Mouse (Mus musculus): Measurements from ENCODE around the gene Synrg. TPM values are rescaled to one million over a fixed set of nuclear protein-coding genes. Genes with fewer than 3 reads are reported as not detected.

Gene Synrg
- 5.3 and 5.4 TPM in 2 replicates for polyA plus RNA-seq (2015; fragmentation: Nextera tagmentation; extraction: Ambion mirVana)

- no peaks in the 10 kb centered on the region for H3K27me3 ChIP-seq (ENCODE audit: control insufficient read depth, insufficient read depth, low read depth, low read length)
- H3K4me1 ChIP-seq (ENCODE audit: control insufficient read depth, low read depth, low read length) = peaks cover 14% of the 10 kb centered on the region
- H3K4me3 ChIP-seq (ENCODE audit: low read depth, low read length) = peak within 1 kb of the TSS; percentile 75
- peaks cover 13% of the 10 kb centered on the region for H3K36me3 ChIP-seq (ENCODE audit: control insufficient read depth, insufficient read depth)
- no peaks in the 10 kb centered on the region for H3K9me3 ChIP-seq (replicated peaks; ENCODE audit: control insufficient read depth, low read length)
- peak; percentile 95 for ATAC-seq (ENCODE audit: low read depth)
- peak within 1 kb of the TSS; percentile 57 for H3K27ac ChIP-seq (ENCODE audit: low read length)
- peak within 1 kb of the TSS; percentile 83 for H3K4me2 ChIP-seq (ENCODE audit: low read depth, low read length)
- 1% methylated on average over 60 of the region's 76 CpGs for WGBS (ENCODE audit: insufficient replicate concordance)
- H3K9ac ChIP-seq (ENCODE audit: low read depth, low read length) = peak within 1 kb of the TSS; percentile 82
Observed at GRCm38 (mm10) chr11:83963991-83964921, at the start of gene Synrg. Gene Synrg (plus strand): TSS chr11:83964428.

GRCm38 (mm10) chr11:83914501-83914900, 49.7 kb upstream of the Synrg start:
- H3K27ac ChIP-seq (ENCODE audit: low read length) = peak overlapping the region; percentile 29
- H3K36me3 ChIP-seq (ENCODE audit: control insufficient read depth, insufficient read depth) = no peaks in the 10 kb centered on the region
- H3K4me2 ChIP-seq (ENCODE audit: low read depth, low read length) = no peak overlapping the region
- H3K9me3 ChIP-seq (replicated peaks; ENCODE audit: control insufficient read depth, low read length) = no peaks in the 10 kb centered on the region
- H3K4me3 ChIP-seq (ENCODE audit: low read depth, low read length) = no peak overlapping the region
- H3K4me1 ChIP-seq (ENCODE audit: control insufficient read depth, low read depth, low read length) = no peaks in the 10 kb centered on the region
- H3K9ac ChIP-seq (ENCODE audit: low read depth, low read length) = no peak overlapping the region
- peak; percentile 61; the same call in 1 of the 2 replicates for ATAC-seq (ENCODE audit: low read depth)
- H3K27me3 ChIP-seq (ENCODE audit: control insufficient read depth, insufficient read depth, low read depth, low read length) = no peaks in the 10 kb centered on the region
- 50% methylated on average over 4 of the region's 4 CpGs for WGBS (ENCODE audit: insufficient replicate concordance)

- no peak overlapping the region for H3K4me3 ChIP-seq (ENCODE audit: low read depth, low read length)
- H3K4me1 ChIP-seq (ENCODE audit: control insufficient read depth, low read depth, low read length) = no peaks in the 10 kb centered on the region
- no peak overlapping the region for H3K27ac ChIP-seq (ENCODE audit: low read length)
- H3K4me2 ChIP-seq (ENCODE audit: low read depth, low read length) = no peak overlapping the region
- WGBS (ENCODE audit: insufficient replicate concordance) = 43% methylated on average over 2 of the region's 2 CpGs
- H3K27me3 ChIP-seq (ENCODE audit: control insufficient read depth, insufficient read depth, low read depth, low read length) = no peaks in the 10 kb centered on the region
- H3K36me3 ChIP-seq (ENCODE audit: control insufficient read depth, insufficient read depth) = no peaks in the 10 kb centered on the region
- peak; percentile 41; the same call in 1 of the 2 replicates for ATAC-seq (ENCODE audit: low read depth)
- H3K9me3 ChIP-seq (replicated peaks; ENCODE audit: control insufficient read depth, low read length) = no peaks in the 10 kb centered on the region
- H3K9ac ChIP-seq (ENCODE audit: low read depth, low read length) = no peak overlapping the region
Observed at GRCm38 (mm10) chr11:83922600-83922999, 41.6 kb upstream of the Synrg start.

DNA sequence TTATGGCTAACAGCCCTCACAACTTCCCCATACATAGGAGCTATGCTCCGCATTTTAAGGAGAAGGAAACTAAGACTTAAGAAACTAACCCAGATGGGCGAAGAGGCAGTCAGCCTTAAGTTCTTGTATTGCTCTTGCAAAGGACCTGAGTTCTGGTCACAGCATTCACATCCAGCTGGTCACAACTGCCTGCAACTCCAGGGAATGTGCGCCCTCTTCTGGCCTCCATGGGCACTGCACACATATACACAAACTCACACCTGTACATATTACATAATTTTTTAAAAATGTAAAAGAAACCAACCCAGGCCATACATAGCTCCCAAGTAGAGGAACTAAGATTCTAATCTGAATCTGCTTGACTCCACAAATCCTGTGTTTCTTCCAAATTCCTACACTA, 37.1 kb upstream of the Synrg start:
- Histone ChIP-seq H3K4me3 (ENCODE audit: low read depth, low read length) (no peak overlapping the region), H3K9ac (ENCODE audit: low read depth, low read length) (no peak overlapping the region), H3K36me3 (ENCODE audit: control insufficient read depth, insufficient read depth) (no peaks in the 10 kb centered on the region), H3K4me2 (ENCODE audit: low read depth, low read length) (no peak overlapping the region), H3K9me3 (replicated peaks; ENCODE audit: control insufficient read depth, low read length) (no peaks in the 10 kb centered on the region), H3K27ac (ENCODE audit: low read length) (no peak overlapping the region), H3K4me1 (ENCODE audit: control insufficient read depth, low read depth, low read length) (no peaks in the 10 kb centered on the region), H3K27me3 (ENCODE audit: control insufficient read depth, insufficient read depth, low read depth, low read length) (no peaks in the 10 kb centered on the region)
- ATAC-seq (ENCODE audit: low read depth) = no peak
- 36% methylated on average over 3 of the region's 3 CpGs for WGBS (ENCODE audit: insufficient replicate concordance)

DNA sequence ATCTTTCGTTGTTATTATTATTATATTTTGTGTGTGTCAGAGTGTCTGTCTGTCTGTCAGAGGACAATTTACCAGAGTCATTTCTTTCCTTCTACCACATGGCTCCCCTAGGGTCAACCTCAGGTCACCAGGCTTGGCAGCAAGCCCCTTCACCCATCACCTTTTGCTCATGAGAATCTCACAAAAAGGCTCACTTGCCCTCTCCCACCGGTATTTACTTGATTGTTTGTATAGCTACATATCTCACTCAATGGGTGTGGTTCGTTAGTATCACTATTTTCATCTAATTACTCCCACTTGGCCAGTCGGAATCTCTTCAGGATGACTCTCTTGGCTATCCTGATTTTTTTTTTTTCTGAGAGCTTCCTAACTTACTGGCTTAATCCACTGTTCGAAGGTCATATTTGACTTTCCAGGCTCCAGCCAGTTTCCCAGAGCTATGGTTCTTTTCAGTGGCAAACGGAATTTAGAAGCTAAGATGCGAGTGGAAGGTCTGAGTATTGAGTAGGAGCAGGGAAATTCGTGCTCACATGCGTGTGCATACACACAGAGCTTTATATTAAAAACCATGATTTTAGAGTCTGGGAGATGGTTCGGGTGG, 31.6 kb upstream of the Synrg start:
- H3K9ac ChIP-seq (ENCODE audit: low read depth, low read length) = no peak overlapping the region
- no peak for ATAC-seq (ENCODE audit: low read depth)
- H3K4me2 ChIP-seq (ENCODE audit: low read depth, low read length) = no peak overlapping the region
- no peaks in the 10 kb centered on the region for H3K36me3 ChIP-seq (ENCODE audit: control insufficient read depth, insufficient read depth)
- no peak overlapping the region for H3K4me3 ChIP-seq (ENCODE audit: low read depth, low read length)
- H3K4me1 ChIP-seq (ENCODE audit: control insufficient read depth, low read depth, low read length) = no peaks in the 10 kb centered on the region
- H3K9me3 ChIP-seq (replicated peaks; ENCODE audit: control insufficient read depth, low read length) = no peaks in the 10 kb centered on the region
- no peak overlapping the region for H3K27ac ChIP-seq (ENCODE audit: low read length)
- 46% methylated on average over 10 of the region's 10 CpGs for WGBS (ENCODE audit: insufficient replicate concordance)
- H3K27me3 ChIP-seq (ENCODE audit: control insufficient read depth, insufficient read depth, low read depth, low read length) = no peaks in the 10 kb centered on the region

- Histone ChIP-seq H3K4me1 (ENCODE audit: control insufficient read depth, low read depth, low read length) (no peaks in the 10 kb centered on the region), H3K9ac (ENCODE audit: low read depth, low read length) (no peak overlapping the region), H3K36me3 (ENCODE audit: control insufficient read depth, insufficient read depth) (no peaks in the 10 kb centered on the region), H3K4me3 (ENCODE audit: low read depth, low read length) (no peak overlapping the region), H3K27me3 (ENCODE audit: control insufficient read depth, insufficient read depth, low read depth, low read length) (no peaks in the 10 kb centered on the region), H3K27ac (ENCODE audit: low read length) (no peak overlapping the region), H3K9me3 (replicated peaks; ENCODE audit: control insufficient read depth, low read length) (no peaks in the 10 kb centered on the region), H3K4me2 (ENCODE audit: low read depth, low read length) (no peak overlapping the region)
- no peak for ATAC-seq (ENCODE audit: low read depth)
- 72% methylated on average over 4 of the region's 4 CpGs for WGBS (ENCODE audit: insufficient replicate concordance)
Observed at GRCm38 (mm10) chr11:83933376-83933775, 30.9 kb upstream of the Synrg start.

DNA sequence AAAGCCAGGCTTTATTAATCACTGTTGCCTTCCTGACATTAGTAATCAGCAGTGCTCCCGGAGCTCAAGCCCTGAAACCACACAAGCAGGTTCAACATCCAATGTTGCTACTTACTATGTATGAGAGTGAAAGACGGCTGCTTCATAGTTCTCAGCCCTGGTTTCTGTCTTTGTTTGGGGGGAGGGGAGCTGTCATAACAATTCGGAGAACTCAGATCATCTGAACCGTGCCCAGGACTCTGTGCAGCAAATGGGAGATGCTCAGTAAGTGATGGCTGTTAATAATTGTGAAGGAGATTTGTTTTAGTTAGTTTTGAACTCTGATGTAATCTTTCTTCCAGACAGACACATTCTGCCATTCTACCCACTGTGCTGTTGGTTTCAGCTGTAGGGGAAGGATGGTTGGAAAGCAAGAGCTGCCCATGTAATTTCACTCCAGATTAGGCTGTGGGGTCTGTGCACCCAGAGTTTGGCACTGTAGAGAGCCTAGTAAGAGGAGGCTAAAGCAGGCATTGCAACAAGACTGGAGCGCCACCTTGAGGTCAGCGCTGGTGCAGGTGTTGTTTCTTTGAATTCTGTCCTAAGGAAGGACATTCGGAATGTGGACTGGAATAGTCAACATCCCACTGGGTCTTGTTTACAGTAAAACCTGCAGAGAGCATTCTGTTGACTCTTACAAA, 28.1 kb upstream of the Synrg start:
- Histone ChIP-seq H3K4me1 (ENCODE audit: control insufficient read depth, low read depth, low read length) (no peaks in the 10 kb centered on the region), H3K36me3 (ENCODE audit: control insufficient read depth, insufficient read depth) (no peaks in the 10 kb centered on the region), H3K27me3 (ENCODE audit: control insufficient read depth, insufficient read depth, low read depth, low read length) (no peaks in the 10 kb centered on the region), H3K27ac (ENCODE audit: low read length) (no peak overlapping the region), H3K9ac (ENCODE audit: low read depth, low read length) (no peak overlapping the region), H3K4me2 (ENCODE audit: low read depth, low read length) (no peak overlapping the region), H3K4me3 (ENCODE audit: low read depth, low read length) (no peak overlapping the region), H3K9me3 (replicated peaks; ENCODE audit: control insufficient read depth, low read length) (no peaks in the 10 kb centered on the region)
- no peak for ATAC-seq (ENCODE audit: low read depth)
- WGBS (ENCODE audit: insufficient replicate concordance) = 16% methylated on average over 7 of the region's 7 CpGs

DNA sequence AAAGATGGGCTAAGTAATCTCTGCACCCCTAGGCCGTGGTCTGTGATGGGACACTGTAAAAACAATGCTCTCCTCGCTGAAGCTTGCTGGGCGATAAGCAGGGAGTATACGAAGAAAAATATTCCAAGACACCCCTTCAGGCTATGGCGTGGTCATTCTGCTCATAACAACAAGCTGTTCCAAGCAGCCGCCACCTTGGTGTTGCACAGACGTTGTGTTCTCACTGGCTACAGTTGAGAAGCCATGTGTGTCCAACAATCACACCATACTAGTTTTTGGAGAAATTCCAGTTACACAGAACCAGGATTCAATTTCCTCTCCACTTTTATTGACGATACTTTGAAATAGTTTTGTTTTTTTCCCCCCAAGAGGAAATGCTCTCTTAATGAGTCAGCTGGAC, 25.7 kb upstream of the Synrg start:
- no peak for ATAC-seq (ENCODE audit: low read depth)
- peaks cover 5% of the 10 kb centered on the region for H3K4me1 ChIP-seq (ENCODE audit: control insufficient read depth, low read depth, low read length)
- no peak overlapping the region for H3K9ac ChIP-seq (ENCODE audit: low read depth, low read length)
- H3K27ac ChIP-seq (ENCODE audit: low read length) = no peak overlapping the region
- H3K4me3 ChIP-seq (ENCODE audit: low read depth, low read length) = no peak overlapping the region
- no peaks in the 10 kb centered on the region for H3K9me3 ChIP-seq (replicated peaks; ENCODE audit: control insufficient read depth, low read length)
- 57% methylated on average over 8 of the region's 8 CpGs for WGBS (ENCODE audit: insufficient replicate concordance)
- H3K4me2 ChIP-seq (ENCODE audit: low read depth, low read length) = no peak overlapping the region
- H3K36me3 ChIP-seq (ENCODE audit: control insufficient read depth, insufficient read depth) = no peaks in the 10 kb centered on the region
- no peaks in the 10 kb centered on the region for H3K27me3 ChIP-seq (ENCODE audit: control insufficient read depth, insufficient read depth, low read depth, low read length)
